Mouse (Mus musculus): ENCODE data around the gene B9d2.

DNA sequence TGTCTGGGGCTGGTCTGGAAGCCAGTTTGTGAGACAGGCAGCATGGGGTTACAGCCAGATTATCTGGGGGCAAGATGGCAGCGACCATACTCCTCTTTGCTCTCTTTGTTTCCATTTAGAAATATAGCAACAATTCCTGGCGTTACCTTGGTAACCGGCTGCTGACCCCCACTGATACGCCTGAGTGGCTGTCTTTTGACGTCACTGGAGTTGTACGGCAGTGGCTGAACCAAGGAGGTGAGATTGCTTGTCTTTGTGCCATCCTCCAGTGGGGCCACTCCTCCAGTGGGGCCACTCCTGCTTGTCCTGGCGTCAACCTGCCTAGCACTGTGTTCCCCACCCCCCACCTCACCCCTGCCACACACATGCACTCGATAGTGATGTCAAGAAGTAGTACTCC is 13.5 kb downstream of the B9d2 start:
- TF ChIP-seq MAFK (IDR thresholded peaks at IDR 0.05; ENCODE audit: insufficient read depth, low read depth, low read length) (no peak), HCFC1 (IDR thresholded peaks at IDR 0.05; ENCODE audit: borderline replicate concordance, insufficient read depth, low read length) (no peak), ZNF384 (IDR thresholded peaks at IDR 0.05; ENCODE audit: low read depth, low read length) (no peak), CHD2 (IDR thresholded peaks at IDR 0.05; ENCODE audit: low read depth, low read length) (no peak), ZC3H11A (IDR thresholded peaks at IDR 0.05; ENCODE audit: borderline replicate concordance, low read depth, low read length) (no peak)
